Mouse (Mus musculus): Measurements from ENCODE around the gene Pccb.

DNA sequence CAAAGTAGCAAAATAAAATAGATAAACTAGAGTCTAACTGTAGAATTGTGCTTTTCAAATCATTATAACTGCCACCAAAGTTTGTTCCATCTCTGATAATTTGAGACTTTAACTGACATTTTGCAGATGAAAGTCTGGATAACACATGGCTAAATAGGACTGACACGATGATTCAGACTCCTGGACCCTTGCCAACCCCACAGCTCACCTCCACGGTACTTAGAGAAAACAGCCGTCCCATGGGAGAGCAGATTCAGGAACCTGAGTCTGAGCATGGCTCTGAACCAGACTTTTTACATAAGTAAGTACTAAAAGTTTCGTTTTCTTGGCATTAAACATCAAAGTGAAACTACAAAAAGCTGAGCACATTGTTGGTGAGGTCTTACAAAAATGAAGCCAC, 83.2 kb downstream of the Pccb start:
- TF ChIP-seq CTCF (IDR thresholded peaks at IDR 0.05; ENCODE audit: borderline replicate concordance, insufficient read depth, low read length): no peak
- no peak for TF ChIP-seq POLR2A (IDR thresholded peaks at IDR 0.05; ENCODE audit: low read depth, low read length)

All from embryonic fibroblast, embryonic 13.5 days (primary cell).